Mouse (Mus musculus) left cerebral cortex, postnatal 4 days (tissue): ENCODE measurements around the gene Qdpr. TPM values are rescaled to one million over a fixed set of nuclear protein-coding genes. Genes with fewer than 3 reads are reported as not detected.

Experiments
- DNase-seq: peaks from one replicate; pipeline ENCODE4 v3.0.0-alpha.2; 2022
- intact Hi-C: fragments of 180-260 bp; cut with DNase I; formaldehyde crosslinking; loops from one replicate; pipeline ENCODE4 v1.15.1; 2025
- total RNA-seq, 2 experiments: library from RNA; stranded (reverse); gene quantifications; 2 replicates each; pipeline ENCODE4 v1.2.3; 2021

The Qdpr gene
- 10 to 100 TPM; 69.2 to 73.4 TPM for total RNA-seq

- DNase-seq = peak; percentile 98
- intact Hi-C loops = no loop called here
These were observed at the start of gene Qdpr for GRCm38 (mm10) chr5:45449831-45450716. Gene Qdpr, minus strand, starts transcription at chr5:45450236.

GRCm38 (mm10) chr5:45497564-45497963 lies 47.5 kb upstream of the Qdpr start:
- DNase-seq = no peak
- intact Hi-C loops = no loop called here

GRCm38 (mm10) chr5:45496930-45497550 lies 47.0 kb upstream of the Qdpr start:
- intact Hi-C loops = no loop called here
- DNase-seq = no peak

- intact Hi-C loops = no loop called here
- no peak for DNase-seq
These were observed 46.4 kb upstream of the Qdpr start for GRCm38 (mm10) chr5:45496479-45496878.

- intact Hi-C loops = no loop called here
- DNase-seq = no peak
These were observed 46.0 kb upstream of the Qdpr start for GRCm38 (mm10) chr5:45496042-45496441.

- intact Hi-C loops = no loop called here
- DNase-seq = no peak
These were observed 45.5 kb upstream of the Qdpr start for GRCm38 (mm10) chr5:45495429-45495975.

- intact Hi-C loops = no loop called here
- DNase-seq = no peak
These were observed 44.2 kb upstream of the Qdpr start for GRCm38 (mm10) chr5:45494093-45494755.

- intact Hi-C loops = no loop called here
- DNase-seq = peak; percentile 99
These were observed 43.4 kb upstream of the Qdpr start, which contains the start of gene Lap3 for GRCm38 (mm10) chr5:45493191-45494092. Gene Lap3, plus strand, starts transcription at chr5:45493374.

- intact Hi-C loops = no loop called here
- DNase-seq = no peak
These were observed 41.7 kb upstream of the Qdpr start for GRCm38 (mm10) chr5:45491776-45492175.

- intact Hi-C loops = no loop called here
- DNase-seq = no peak
These were observed 33.6 kb upstream of the Qdpr start for GRCm38 (mm10) chr5:45483654-45484053.

- no peak for DNase-seq
- intact Hi-C loops = no loop called here
These were observed 32.6 kb upstream of the Qdpr start for GRCm38 (mm10) chr5:45482607-45483006.

- intact Hi-C loops = no loop called here
- DNase-seq = no peak
These were observed 31.1 kb upstream of the Qdpr start for GRCm38 (mm10) chr5:45481125-45481524.

- no peak for DNase-seq
- intact Hi-C loops = no loop called here
These were observed 30.0 kb upstream of the Qdpr start for GRCm38 (mm10) chr5:45480066-45480465.

- peak; percentile 35 for DNase-seq
- intact Hi-C loops = loop anchor here (10.0 kb wide), 1 partner anchor 867 kb away; no protein-coding TSS in a partner anchor
These were observed 27.6 kb upstream of the Qdpr start for GRCm38 (mm10) chr5:45477601-45478000.

- DNase-seq = peak; percentile 39
- intact Hi-C loops = loop anchor here (10.0 kb wide), 1 partner anchor 869 kb away; no protein-coding TSS in a partner anchor
These were observed 26.3 kb upstream of the Qdpr start for GRCm38 (mm10) chr5:45476288-45476687.

- intact Hi-C loops = loop anchor here (2.0 to 10.0 kb wide), 2 partner anchors 193 to 869 kb away; partner anchors contain the start of gene Ncapg
- DNase-seq = no peak
These were observed 25.7 kb upstream of the Qdpr start for GRCm38 (mm10) chr5:45475771-45476170.

- intact Hi-C loops = loop anchor here (2.0 to 10.0 kb wide), 2 partner anchors 194 to 870 kb away; partner anchors contain the start of gene Ncapg
These were observed 24.7 kb upstream of the Qdpr start for GRCm38 (mm10) chr5:45474758-45475157.

GRCm38 (mm10) chr5:45474215-45474614 lies 24.2 kb upstream of the Qdpr start:
- DNase-seq = peak; percentile 39

More at GRCm38 (mm10) chr5:45474758-45475157, 24.7 kb upstream of the Qdpr start:
- DNase-seq = no peak

GRCm38 (mm10) chr5:45473521-45473920 lies 23.5 kb upstream of the Qdpr start:
- intact Hi-C loops = loop anchor here (10.0 kb wide), 1 partner anchor 871 kb away; no protein-coding TSS in a partner anchor
- DNase-seq = no peak

More at GRCm38 (mm10) chr5:45474215-45474614, 24.2 kb upstream of the Qdpr start:
- intact Hi-C loops = loop anchor here (2.0 to 10.0 kb wide), 2 partner anchors 195 to 871 kb away; partner anchors contain the start of gene Ncapg
